Comparison of ENCODE assay signal across 10 mouse cellular contexts in genomic region chr9:58656396-58656795, GRCm38 (mm10).
DNase-seq lines count a peak whose midpoint lies in the region; ATAC-seq and TF ChIP-seq lines count a peak whose summit lies in the region.
"Had no signal": no experiment of that assay in that cellular context is flagged by ENCODE, and none has a peak within 500 bp of the region (broad histone marks: within the 10 kb centered on the region; RNA-seq: fewer than 3 reads in every experiment).

No protein-coding gene starts in this region.

- H3K4me2 ChIP-seq in liver, embryonic 15.5 days, result peak overlapping the region; percentile 63

- peak; percentile 31; the same call in 1 of the 2 replicates for TF ChIP-seq CTCF in gastrocnemius, adult 2 months (IDR thresholded peaks at IDR 0.05)

- no peak for DNase-seq in gastrocnemius, adult 2 months
- no peak for DNase-seq in gastrocnemius, adult 8-10 months (ENCODE audit: low spot score in 2 of 2)
- DNase-seq in 416B (ENCODE audit: low read depth), result peak; percentile 30
- peak; percentile 49 for DNase-seq in R1 (ENCODE audit: low read depth, low spot score)
- no peak for DNase-seq in urinary bladder, postnatal 10 days (ENCODE audit: low spot score)
- no peak for DNase-seq in gastrocnemius, adult 18-20 months (ENCODE audit: low spot score)
- no peak for DNase-seq in frontal cortex, postnatal 14 days (ENCODE audit: low spot score in 2 of 2)
- DNase-seq: adrenal gland, adult 2 months had no signal

- 36% methylated on average over 2 of the region's 2 CpGs for WGBS in liver, embryonic 15.5 days (ENCODE audit: insufficient replicate concordance)

- peak overlapping the region; percentile 62 for H3K9ac ChIP-seq in liver, embryonic 15.5 days

- peaks cover 76% of the 10 kb centered on the region for H3K4me1 ChIP-seq in liver, embryonic 15.5 days (replicated peaks)

- H3K27me3 ChIP-seq in liver, embryonic 15.5 days, result no peaks in the 10 kb centered on the region
- H3K27me3 ChIP-seq: megakaryocyte, embryonic 14.5 days had no signal

- ATAC-seq in liver, embryonic 15.5 days (ENCODE audit: insufficient read depth), result 0 out of 2 replicates have a peak, but pooled peaks have one; percentile 10

- H3K36me3 ChIP-seq in liver, embryonic 15.5 days (replicated peaks), result peaks cover 69% of the 10 kb centered on the region

- no peak overlapping the region for H3K4me3 ChIP-seq in gastrocnemius, adult 2 months
- H3K4me3 ChIP-seq in liver, embryonic 15.5 days (replicated peaks), result peak overlapping the region; percentile 45
- H3K4me3 ChIP-seq: megakaryocyte, embryonic 14.5 days had no signal

- no peaks in the 10 kb centered on the region for H3K9me3 ChIP-seq in liver, embryonic 15.5 days (replicated peaks)
- H3K9me3 ChIP-seq: megakaryocyte, embryonic 14.5 days had no signal

- H3K27ac ChIP-seq in gastrocnemius, adult 2 months, result no peak overlapping the region
- peak overlapping the region; percentile 99 for H3K27ac ChIP-seq in liver, embryonic 15.5 days (replicated peaks)

- intact Hi-C loops in gastrocnemius, adult 2 months (cut with DNase I), result no loop called here

Comparison
In these comparisons a context has a peak if more than half of its experiments do, and no peak if none do; other contexts are left out.
1. DNase-seq: peak in 416B (single experiment) and R1 (single experiment); none in gastrocnemius, adult 2 months (single experiment), gastrocnemius, adult 8-10 months (0 of 2), urinary bladder, postnatal 10 days (single experiment), gastrocnemius, adult 18-20 months (single experiment) and frontal cortex, postnatal 14 days (0 of 2).